Mouse (Mus musculus) G1E (cell line): Measurements from ENCODE around the gene Slc22a17. TPM values are rescaled to one million over a fixed set of nuclear protein-coding genes. Genes with fewer than 3 reads are reported as not detected.
"Not testable (repeated sequence)": the region's sequence is repeated elsewhere in the genome, so short reads cannot be mapped to it uniquely, and the experiment has no call there.

Source experiments
- ATAC-seq: 2 replicates; pipeline ENCODE4 v1.8.0; 2016; ENCODE audit warnings: mild to moderate bottlenecking; ENCODE audit not compliant: insufficient number of reproducible peaks, poor library complexity, low FRiP score, severe bottlenecking; ENCODE audit errors: extremely low read depth
- DNase-seq: peaks from one replicate; pipeline ENCODE4 v3.0.0; 2012; ENCODE audit warnings: low spot score
- H3K27me3 ChIP-seq: 2 replicates; pipeline ENCODE4 v1.6.1; 2012; ENCODE audit warnings: mild to moderate bottlenecking, low read length, inconsistent platforms; ENCODE audit not compliant: insufficient read depth
- H3K36me3 ChIP-seq: replicated peaks from 2 replicates; pipeline ENCODE3; 2012; ENCODE audit warnings: mild to moderate bottlenecking, inconsistent platforms
- H3K4me1 ChIP-seq: 2 replicates; pipeline ENCODE4 v1.6.1; 2012; ENCODE audit warnings: low read depth, low read length, inconsistent platforms, mixed read lengths; ENCODE audit not compliant: insufficient read depth
- H3K4me3 ChIP-seq: 2 replicates; pipeline ENCODE4 v1.5.1; 2012; ENCODE audit warnings: low read depth, mild to moderate bottlenecking, inconsistent platforms, low read length, moderate library complexity, mixed read lengths
- H3K9me3 ChIP-seq: replicated peaks from 2 replicates; pipeline ENCODE4 v1.6.1; 2012; ENCODE audit warnings: inconsistent platforms
- CTCF ChIP-seq: IDR thresholded peaks from 2 replicates; pipeline ENCODE4 v1.5.1; 2012; ENCODE audit warnings: low read depth, low read length, inconsistent platforms, mixed read lengths
- GATA1 ChIP-seq: IDR thresholded peaks from 2 replicates; pipeline ENCODE4 v1.6.1; 2012; ENCODE audit warnings: borderline replicate concordance, low read length, inconsistent platforms, mixed read lengths
- GATA2 ChIP-seq: IDR thresholded peaks from 2 replicates; pipeline ENCODE4 v1.6.1; 2012; ENCODE audit warnings: low read depth, low read length, inconsistent platforms, borderline replicate concordance
- POLR2AphosphoS5 ChIP-seq: IDR thresholded peaks from 2 replicates; pipeline ENCODE4 v1.6.1; 2012; ENCODE audit warnings: low read depth, low read length, inconsistent platforms; ENCODE audit not compliant: insufficient replicate concordance
- TAL1 ChIP-seq: conservative IDR thresholded peaks from 2 replicates; pipeline ENCODE4 v1.6.1; 2012; ENCODE audit warnings: low read depth, low read length, inconsistent platforms, mixed read lengths
- polyA plus RNA-seq: library from polyadenylated mRNA; stranded (reverse); fragments of >175 nt; gene quantifications from 2 replicates; pipeline ENCODE4 v1.2.3, GENCODE M21; 2012
- total RNA-seq, 2 experiments: library from RNA; stranded (forward) in 1 of 2; stranded (reverse) in 1 of 2; fragments of 200-1000 nt in 1 of 2; fragments of >200 nt in 1 of 2; fragmentation: Nextera tagmentation in 1 of 2; gene quantifications; 2 replicates each; pipeline ENCODE4 v1.2.3; 2014 to 2017

The Slc22a17 gene
- total RNA-seq (2014; fragmentation: Nextera tagmentation), result 0.60 TPM in 1 of 2 replicates, not detected in the other
- 0.05 and 0.06 TPM in 2 replicates for total RNA-seq (2017)
- polyA plus RNA-seq, result 0.13 and 0.33 TPM in 2 replicates

GRCm38 (mm10) chr14:54912886-54913285, at the start of gene Slc22a17:
TSS of gene Slc22a17 (minus strand) at chr14:54913132.
- TF ChIP-seq TAL1 (no peak), GATA1 (no peak), CTCF (no peak), POLR2AphosphoS5 (no peak), GATA2 (no peak)
- Histone ChIP-seq H3K9me3 (no peaks in the 10 kb centered on the region), H3K4me3 (no peak within 1 kb of the TSS), H3K36me3 (no peaks in the 10 kb centered on the region), H3K4me1 (peaks cover 2% of the 10 kb centered on the region; the same call in 1 of the 2 replicates), H3K27me3 (peaks cover 56% of the 10 kb centered on the region)
- no peak for DNase-seq
- ATAC-seq, result no peak

- TF ChIP-seq GATA1 (no peak), CTCF (no peak), POLR2AphosphoS5 (no peak), GATA2 (no peak), TAL1 (no peak)
- H3K4me3 ChIP-seq, result no peak overlapping the region
- H3K27me3 ChIP-seq, result peaks cover 27% of the 10 kb centered on the region
- H3K36me3 ChIP-seq, result no peaks in the 10 kb centered on the region
- H3K9me3 ChIP-seq, result no peaks in the 10 kb centered on the region
- no peak for DNase-seq
- ATAC-seq, result no peak
- H3K4me1 ChIP-seq, result no peaks in the 10 kb centered on the region
Observed at GRCm38 (mm10) chr14:54962714-54963113, 49.8 kb upstream of the Slc22a17 start.

- H3K4me1 ChIP-seq, result no peaks in the 10 kb centered on the region
- H3K4me3 ChIP-seq, result no peak overlapping the region
- H3K27me3 ChIP-seq, result peaks cover 27% of the 10 kb centered on the region
- no peaks in the 10 kb centered on the region for H3K36me3 ChIP-seq
- DNase-seq (no peak), ATAC-seq (no peak)
- no peaks in the 10 kb centered on the region for H3K9me3 ChIP-seq
- no peak for TF ChIP-seq POLR2AphosphoS5
- no peak for TF ChIP-seq CTCF
- no peak for TF ChIP-seq GATA2
- no peak for TF ChIP-seq TAL1
- TF ChIP-seq GATA1, result no peak
Observed at GRCm38 (mm10) chr14:54961487-54961886, 48.6 kb upstream of the Slc22a17 start.

GRCm38 (mm10) chr14:54960769-54961168, 47.8 kb upstream of the Slc22a17 start:
- TF ChIP-seq GATA2 (no peak), CTCF (no peak), GATA1 (no peak), POLR2AphosphoS5 (no peak), TAL1 (no peak)
- ATAC-seq, result no peak
- DNase-seq, result no peak
- Histone ChIP-seq H3K4me3 (no peak overlapping the region), H3K27me3 (peaks cover 25% of the 10 kb centered on the region), H3K9me3 (no peaks in the 10 kb centered on the region), H3K36me3 (no peaks in the 10 kb centered on the region), H3K4me1 (no peaks in the 10 kb centered on the region)

- H3K27me3 ChIP-seq, result peaks cover 25% of the 10 kb centered on the region
- not testable (repeated sequence) for H3K4me3 ChIP-seq, H3K4me1 ChIP-seq, DNase-seq, ATAC-seq, H3K9me3 ChIP-seq, H3K36me3 ChIP-seq
Observed at GRCm38 (mm10) chr14:54959853-54960613, 47.1 kb upstream of the Slc22a17 start.

GRCm38 (mm10) chr14:54959197-54959596, 46.3 kb upstream of the Slc22a17 start:
- H3K27me3 ChIP-seq, result peaks cover 25% of the 10 kb centered on the region
- no peak for DNase-seq
- no peaks in the 10 kb centered on the region for H3K4me1 ChIP-seq
- no peaks in the 10 kb centered on the region for H3K36me3 ChIP-seq
- no peak overlapping the region for H3K4me3 ChIP-seq
- ATAC-seq, result no peak
- TF ChIP-seq GATA1 (no peak), POLR2AphosphoS5 (no peak), CTCF (no peak), TAL1 (no peak), GATA2 (no peak)
- no peaks in the 10 kb centered on the region for H3K9me3 ChIP-seq
